Mouse (Mus musculus): Measurements from ENCODE around the gene Defa37. TPM values are rescaled to one million over a fixed set of nuclear protein-coding genes. Genes with fewer than 3 reads are reported as not detected.
"Not testable (repeated sequence)": the region's sequence is repeated elsewhere in the genome, so short reads cannot be mapped to it uniquely, and the experiment has no call there.

Defa37 gene
- not detected for total RNA-seq (2021)
- long read RNA-seq, experiment 1, result 0 reads
- long read RNA-seq, experiment 2, result 0 reads

- not testable (repeated sequence) for DNase-seq
Observed at GRCm38 (mm10) chr8:21565086-21565485, at the start of gene Defa37. Defa37 (plus strand) TSS chr8:21565386.

GRCm38 (mm10) chr8:21528732-21529131 lies 36.5 kb upstream of the Defa37 start, which contains the start of gene Defa32:
Defa32 (plus strand) TSS chr8:21529032.
- not testable (repeated sequence) for DNase-seq

GRCm38 (mm10) chr8:21582706-21583105 lies 17.5 kb downstream of the Defa37 start, which contains the start of gene Defa28:
Defa28 (plus strand) TSS chr8:21583006.
- not testable (repeated sequence) for DNase-seq

- DNase-seq, result not testable (repeated sequence)
Observed at GRCm38 (mm10) chr8:21594408-21594807, 29.2 kb downstream of the Defa37 start, which contains the start of gene Gm7861. Gm7861 (minus strand) TSS chr8:21594508.

Other genes starting within 250 kb of the Defa37 start
- not detected for gene Defa27, start 249.8 kb upstream of the Defa37 start, total RNA-seq (2021)
- not detected for gene Defa29, start 238.4 kb upstream of the Defa37 start, total RNA-seq (2021)
- gene Defa2, start 186.9 kb upstream of the Defa37 start, total RNA-seq (2021), result not detected
- not detected for gene Defa33, start 173.6 kb upstream of the Defa37 start, total RNA-seq (2021)
- not detected for gene Defa36, start 138.0 kb upstream of the Defa37 start, total RNA-seq (2021)
- gene Gm7849, start 108.8 kb upstream of the Defa37 start, total RNA-seq (2021), result not detected
- gene Defa20, start 56.1 kb upstream of the Defa37 start, total RNA-seq (2021), result not detected
- not detected for gene Defa32, start 36.4 kb upstream of the Defa37 start, total RNA-seq (2021)
- gene Defa28, start 17.6 kb downstream of the Defa37 start, total RNA-seq (2021), result not detected
- not detected for gene Gm7861, start 29.1 kb downstream of the Defa37 start, total RNA-seq (2021)
- not detected for gene Defa26, start 52.8 kb downstream of the Defa37 start, total RNA-seq (2021)
- not detected for gene Defa17, start 90.4 kb downstream of the Defa37 start, total RNA-seq (2021)
- gene Defa34, start 100.4 kb downstream of the Defa37 start, total RNA-seq (2021), result not detected
- not detected for gene AY761184, start 138.3 kb downstream of the Defa37 start, total RNA-seq (2021)
- not detected for gene Defa24, start 169.1 kb downstream of the Defa37 start, total RNA-seq (2021)

All from heart, adult 18-20 months (tissue).